Mouse (Mus musculus) C2C12 (cell line): ENCODE measurements around the gene Tsc22d2.

Experiments used
- CTCF ChIP-seq: IDR thresholded peaks from one replicate; pipeline ENCODE4 v1.5.1; 2011; ENCODE audit not compliant: control insufficient read depth, insufficient read depth, insufficient read length
- MYOD1 ChIP-seq: IDR thresholded peaks from one replicate; pipeline ENCODE4 v1.6.1; 2011; ENCODE audit warnings: low read depth; ENCODE audit not compliant: control insufficient read depth, insufficient read length

GRCm38 (mm10) chr3:58414986-58415883 lies 720 bp downstream of the Tsc22d2 start:
- TF ChIP-seq MYOD1 (no peak), CTCF (no peak)
